Mouse (Mus musculus): Measurements from ENCODE around the gene Gap43. TPM values are rescaled to one million over a fixed set of nuclear protein-coding genes. Genes with fewer than 3 reads are reported as not detected.
"Not testable (repeated sequence)": the region's sequence is repeated elsewhere in the genome, so short reads cannot be mapped to it uniquely, and the experiment has no call there.

The Gap43 gene
- total RNA-seq (2017), result not detected in 2 replicates

DNA sequence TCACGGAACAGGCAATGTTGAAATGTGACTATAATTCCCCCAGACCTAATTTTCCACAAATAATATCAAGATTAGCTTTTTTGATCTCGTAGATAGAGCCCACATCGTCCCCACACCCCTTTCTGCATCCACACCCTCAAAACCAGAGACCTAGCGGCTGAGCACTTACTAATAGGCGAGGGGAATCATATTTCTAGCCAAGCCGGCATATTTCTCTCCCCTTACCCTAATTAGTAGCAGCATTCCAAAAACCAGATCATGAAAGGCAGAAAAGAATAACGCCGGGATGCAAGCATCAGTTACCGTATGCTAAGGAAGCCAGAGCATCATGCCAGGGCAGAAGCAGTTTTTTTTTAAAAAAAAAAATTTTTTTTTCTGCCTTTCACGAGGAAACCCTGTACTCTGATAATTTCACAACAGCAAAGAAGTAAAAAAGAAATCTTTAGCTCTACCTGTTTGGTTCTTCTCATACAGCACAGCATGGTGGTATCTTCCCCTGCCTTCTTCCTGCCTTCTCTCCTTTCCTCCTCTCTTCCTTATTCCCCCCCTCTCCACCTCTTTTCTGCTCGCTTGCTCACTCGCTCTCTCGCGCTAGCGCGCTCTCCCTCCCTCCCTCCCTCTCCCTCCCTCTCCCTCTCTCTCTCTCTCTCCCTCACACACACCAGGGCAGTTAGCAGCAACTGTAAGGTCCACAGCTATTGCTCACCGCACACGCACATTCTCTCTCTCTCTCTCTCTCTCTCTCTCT, at the start of gene Gap43:
Gap43 (minus strand) TSS at position 631 of the 748 bp plus-strand sequence.
- no peak for ATAC-seq (replicated peaks in 1 of 2; ENCODE audit: insufficient read depth in 1 of 2, low FRiP score in 2 of 2, low TSS enrichment in 1 of 2, low read depth in 1 of 2, poor library complexity in 2 of 2, severe bottlenecking in 2 of 2)

DNA sequence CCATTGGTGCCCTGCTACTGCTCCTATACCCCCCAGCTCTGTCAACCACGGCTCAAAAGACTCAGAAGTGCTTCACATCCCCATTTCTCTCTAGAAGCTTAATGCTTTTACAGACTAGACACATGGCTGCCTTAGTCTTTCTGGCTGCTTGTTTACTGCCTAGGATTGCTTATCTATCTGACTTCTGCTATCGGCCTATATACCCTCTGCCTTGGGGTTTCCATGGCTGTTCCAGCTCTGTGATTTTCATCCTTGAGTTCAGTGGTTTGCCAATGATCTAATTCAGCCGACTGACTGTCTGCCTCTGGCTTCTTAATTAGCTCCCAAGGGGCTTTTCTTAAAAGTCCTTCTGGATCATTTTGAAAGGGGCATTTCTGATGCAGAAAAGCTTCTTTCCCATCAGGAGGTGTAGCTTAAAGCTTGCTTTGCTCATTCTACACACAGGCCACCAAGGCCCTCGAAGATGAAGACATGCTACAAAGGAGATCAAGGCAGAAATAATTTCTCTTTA, 40.9 kb upstream of the Gap43 start:
- ATAC-seq (replicated peaks in 1 of 2; ENCODE audit: insufficient read depth in 1 of 2, low FRiP score in 2 of 2, low TSS enrichment in 1 of 2, low read depth in 1 of 2, poor library complexity in 2 of 2, severe bottlenecking in 2 of 2), result no peak

DNA sequence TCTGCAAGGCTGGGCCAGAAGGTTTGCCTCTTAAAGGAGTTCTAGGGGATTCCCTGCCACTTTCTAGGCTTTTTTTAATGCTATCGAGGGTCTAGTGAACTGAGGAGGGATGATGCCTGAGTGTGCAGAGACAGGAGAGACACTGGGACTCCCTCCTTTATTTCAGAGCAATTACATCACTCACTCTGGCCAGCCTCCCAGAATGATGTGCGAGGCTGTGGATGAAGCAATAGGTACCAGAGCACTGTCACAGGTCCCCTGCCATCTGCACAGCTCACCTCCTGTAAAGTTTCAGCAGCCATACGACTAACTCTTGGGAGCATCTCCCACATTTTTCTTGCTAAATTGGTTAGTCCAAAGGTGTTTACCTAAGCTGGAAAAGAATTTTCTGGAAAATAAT, 40.2 kb upstream of the Gap43 start:
- no peak for ATAC-seq (replicated peaks in 1 of 2; ENCODE audit: insufficient read depth in 1 of 2, low FRiP score in 2 of 2, low TSS enrichment in 1 of 2, low read depth in 1 of 2, poor library complexity in 2 of 2, severe bottlenecking in 2 of 2)

DNA sequence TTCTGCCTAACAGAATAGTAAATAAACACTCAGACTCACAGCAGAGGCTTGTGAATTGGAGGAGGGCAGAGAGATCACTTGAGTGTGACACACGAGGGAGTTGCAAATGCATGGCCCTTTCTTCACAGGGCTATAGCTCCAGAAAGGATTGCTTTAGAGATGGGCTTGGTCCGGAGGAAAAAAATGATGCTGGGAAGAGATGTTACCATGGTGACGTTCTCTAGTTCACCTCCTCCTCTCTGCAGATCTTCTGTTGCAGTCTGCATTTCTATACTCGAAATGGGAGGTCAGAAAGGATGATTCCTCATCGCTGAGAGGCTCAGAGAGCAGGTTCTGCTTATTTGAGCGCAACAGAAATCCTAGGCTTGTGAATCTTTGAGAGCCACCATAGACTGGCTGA, 29.7 kb upstream of the Gap43 start:
- no peak for ATAC-seq (replicated peaks in 1 of 2; ENCODE audit: insufficient read depth in 1 of 2, low FRiP score in 2 of 2, low TSS enrichment in 1 of 2, low read depth in 1 of 2, poor library complexity in 2 of 2, severe bottlenecking in 2 of 2)

DNA sequence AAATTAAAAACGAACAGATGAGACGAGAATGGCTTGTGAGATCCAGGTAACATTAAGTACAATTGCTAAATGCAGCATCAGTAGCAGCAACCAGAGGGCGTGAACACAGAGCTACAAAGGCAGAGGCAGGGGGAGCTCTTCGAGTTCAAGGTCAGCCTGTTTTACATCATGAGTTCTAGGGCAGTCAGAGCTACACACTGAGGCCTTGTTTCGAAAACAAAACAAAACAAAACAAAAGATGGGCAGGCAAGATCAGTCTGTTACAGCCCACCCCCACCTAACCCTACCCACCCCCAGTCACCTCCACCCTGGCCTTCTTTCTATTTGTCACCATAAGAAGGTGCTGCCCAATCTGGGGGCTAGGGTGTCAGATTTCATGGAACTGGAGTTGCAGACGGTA, 28.9 kb upstream of the Gap43 start:
- no peak for ATAC-seq (replicated peaks in 1 of 2; ENCODE audit: insufficient read depth in 1 of 2, low FRiP score in 2 of 2, low TSS enrichment in 1 of 2, low read depth in 1 of 2, poor library complexity in 2 of 2, severe bottlenecking in 2 of 2)

DNA sequence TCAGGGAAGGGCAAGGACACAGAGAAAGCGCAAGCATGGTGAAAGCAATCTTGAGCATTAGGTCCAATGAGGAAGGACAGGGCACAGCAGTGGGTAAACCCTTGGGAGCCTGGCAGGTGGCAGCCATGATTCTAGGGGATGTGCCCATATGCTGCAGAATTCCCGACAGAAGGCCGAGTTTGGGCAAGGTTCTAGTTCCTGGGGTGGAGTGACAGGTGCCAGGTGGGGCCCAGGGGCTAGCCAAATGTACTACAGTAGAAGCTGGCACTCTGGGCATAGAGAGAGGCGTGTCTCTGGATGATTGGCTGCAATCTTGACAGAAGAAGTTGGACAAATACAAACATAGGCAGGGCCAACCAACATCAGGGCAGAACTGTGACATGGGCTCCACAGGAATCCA, 19.6 kb upstream of the Gap43 start:
- no peak for ATAC-seq (replicated peaks in 1 of 2; ENCODE audit: insufficient read depth in 1 of 2, low FRiP score in 2 of 2, low TSS enrichment in 1 of 2, low read depth in 1 of 2, poor library complexity in 2 of 2, severe bottlenecking in 2 of 2)

DNA sequence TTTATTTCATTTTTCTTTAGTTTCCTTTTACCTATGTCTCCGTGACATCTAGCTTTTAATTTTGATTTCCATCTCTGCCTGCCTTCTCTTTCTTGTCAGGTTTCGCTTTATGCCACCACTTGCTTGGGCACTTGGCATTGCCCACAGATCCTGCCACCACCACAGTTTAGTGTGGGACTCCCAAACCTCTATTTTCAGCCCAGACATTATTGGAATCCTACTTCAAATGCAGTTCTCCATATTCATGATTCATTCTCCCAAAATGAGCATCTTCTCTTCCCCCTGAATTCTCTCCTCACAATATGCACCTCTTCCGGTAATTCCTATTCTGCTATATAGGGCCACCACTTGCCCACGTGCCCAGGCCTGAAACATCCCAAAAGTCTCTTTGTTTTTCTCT, 17.6 kb upstream of the Gap43 start:
- ATAC-seq (replicated peaks in 1 of 2; ENCODE audit: insufficient read depth in 1 of 2, low FRiP score in 2 of 2, low TSS enrichment in 1 of 2, low read depth in 1 of 2, poor library complexity in 2 of 2, severe bottlenecking in 2 of 2), result no peak

DNA sequence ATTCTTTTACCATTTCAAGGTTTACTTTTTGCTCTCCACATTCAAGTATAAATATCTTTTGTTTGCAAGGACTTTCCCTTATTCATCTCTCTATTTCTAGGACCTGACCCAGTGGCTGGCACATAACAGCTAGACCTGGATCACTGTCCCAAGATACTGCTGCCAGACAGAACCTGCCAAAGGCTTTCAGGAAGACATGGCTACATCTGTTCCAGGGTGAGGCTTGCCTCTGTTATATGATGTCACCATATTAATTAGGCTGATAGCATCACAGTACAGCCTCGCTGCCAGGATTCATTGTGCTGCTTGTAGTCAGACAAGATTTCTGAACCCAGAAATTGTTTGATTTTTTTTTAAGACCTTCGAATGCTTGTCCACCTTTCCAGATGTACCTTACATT, 9.6 kb upstream of the Gap43 start:
- ATAC-seq (replicated peaks in 1 of 2; ENCODE audit: insufficient read depth in 1 of 2, low FRiP score in 2 of 2, low TSS enrichment in 1 of 2, low read depth in 1 of 2, poor library complexity in 2 of 2, severe bottlenecking in 2 of 2), result no peak

DNA sequence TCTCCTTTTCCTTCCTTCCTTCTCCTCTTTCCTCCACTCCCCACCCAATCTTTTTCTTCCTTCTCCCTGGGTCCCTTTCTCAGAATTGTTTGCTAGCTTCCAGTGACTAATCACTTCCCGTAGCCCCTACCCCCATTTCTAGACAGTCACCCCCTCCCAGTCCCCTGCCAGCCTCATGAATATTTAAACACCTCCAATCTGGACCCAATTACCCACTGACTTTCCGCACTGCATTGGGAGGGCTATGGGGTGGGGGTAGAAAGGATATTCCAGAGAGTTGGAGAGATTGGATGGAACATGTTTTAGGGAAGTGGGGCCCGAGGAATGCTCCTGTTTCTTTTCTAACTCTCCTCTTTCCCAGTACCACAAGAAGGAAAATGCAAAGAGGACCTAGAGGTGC, 414 bp upstream of the Gap43 start:
- ATAC-seq (replicated peaks in 1 of 2; ENCODE audit: insufficient read depth in 1 of 2, low FRiP score in 2 of 2, low TSS enrichment in 1 of 2, low read depth in 1 of 2, poor library complexity in 2 of 2, severe bottlenecking in 2 of 2), result not testable (repeated sequence)

DNA sequence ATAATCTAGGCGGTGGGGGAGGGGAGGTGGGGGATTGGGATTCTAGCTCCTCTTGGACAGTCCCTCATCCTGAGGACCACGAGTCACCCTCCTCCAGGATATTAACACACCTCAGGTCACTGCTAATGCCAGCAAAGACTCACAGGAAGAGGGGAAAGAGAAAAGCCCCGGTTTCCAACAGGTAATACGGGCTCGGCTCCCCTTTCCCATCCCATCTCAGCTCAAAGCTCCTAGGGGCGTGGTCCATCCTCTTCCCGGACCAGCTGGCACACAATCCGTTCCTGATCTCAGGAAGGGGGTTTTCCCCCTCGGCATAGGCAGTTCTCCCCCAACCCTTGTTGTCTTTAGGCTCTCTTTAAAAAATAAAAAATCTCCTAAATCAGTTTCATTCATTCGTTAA, 939 bp downstream of the Gap43 start:
- ATAC-seq (replicated peaks in 1 of 2; ENCODE audit: insufficient read depth in 1 of 2, low FRiP score in 2 of 2, low TSS enrichment in 1 of 2, low read depth in 1 of 2, poor library complexity in 2 of 2, severe bottlenecking in 2 of 2), result no peak

DNA sequence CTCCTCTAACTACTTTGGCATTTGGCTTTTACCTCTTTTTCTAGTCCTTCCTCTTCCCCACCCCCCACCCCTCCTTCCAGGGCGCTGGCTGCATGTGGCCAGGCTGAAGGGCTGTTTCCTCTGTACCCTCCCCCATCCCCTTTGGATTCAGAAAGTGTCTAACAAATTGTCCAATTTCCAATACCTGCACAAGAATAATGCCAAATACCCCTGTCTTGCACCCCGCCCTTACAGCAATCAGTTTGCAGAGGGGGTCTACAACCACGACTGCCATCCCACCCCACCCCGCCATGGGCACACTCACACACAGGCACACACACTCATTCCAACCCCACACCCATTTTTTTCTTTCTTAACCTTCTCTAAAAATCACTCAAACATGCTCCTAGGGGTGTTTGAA, 1.5 kb downstream of the Gap43 start:
- no peak for ATAC-seq (replicated peaks in 1 of 2; ENCODE audit: insufficient read depth in 1 of 2, low FRiP score in 2 of 2, low TSS enrichment in 1 of 2, low read depth in 1 of 2, poor library complexity in 2 of 2, severe bottlenecking in 2 of 2)

DNA sequence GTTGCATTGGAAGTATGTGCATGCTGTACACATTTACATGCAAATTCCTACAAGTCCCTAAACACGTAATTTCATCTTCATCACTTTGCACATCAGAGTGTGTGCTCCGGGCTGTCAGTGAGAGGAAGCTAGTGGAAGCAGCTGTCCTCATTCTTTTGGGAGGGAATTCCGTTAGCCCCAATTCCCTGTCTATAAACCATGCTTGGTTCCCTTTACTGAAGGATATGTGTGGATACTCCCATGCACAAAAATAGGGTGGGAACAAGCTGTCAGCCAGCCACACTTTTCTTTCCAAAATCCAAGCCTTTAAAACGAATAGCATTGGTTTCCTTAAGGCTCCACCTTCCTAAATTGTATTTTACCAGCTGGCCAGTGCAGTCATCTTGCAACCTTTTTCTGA, 2.1 kb downstream of the Gap43 start:
- no peak for ATAC-seq (replicated peaks in 1 of 2; ENCODE audit: insufficient read depth in 1 of 2, low FRiP score in 2 of 2, low TSS enrichment in 1 of 2, low read depth in 1 of 2, poor library complexity in 2 of 2, severe bottlenecking in 2 of 2)

DNA sequence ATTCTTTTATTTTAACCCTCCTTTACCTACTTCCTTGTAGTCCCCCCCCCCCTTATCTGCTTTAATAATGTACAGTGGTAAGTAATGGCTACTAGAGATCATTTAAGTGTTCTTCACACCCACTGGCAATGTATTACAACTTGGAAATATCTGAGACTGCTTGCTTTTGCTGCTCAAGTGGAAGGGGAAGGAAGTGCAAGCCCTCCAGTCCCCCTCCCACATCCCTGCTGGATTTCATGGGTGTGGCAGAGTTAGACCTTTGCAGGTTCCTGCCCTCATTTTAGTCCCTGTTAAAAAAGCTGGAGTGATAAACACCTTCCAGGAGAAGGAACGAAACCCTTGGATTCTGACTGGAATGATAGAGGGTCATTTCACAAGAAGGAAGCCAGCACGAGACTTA, 2.8 kb downstream of the Gap43 start:
- 0 out of 4 replicates have a peak, but pooled peaks of 1 of the 2 experiments have one; percentile 36 for ATAC-seq (replicated peaks in 1 of 2; ENCODE audit: insufficient read depth in 1 of 2, low FRiP score in 2 of 2, low TSS enrichment in 1 of 2, low read depth in 1 of 2, poor library complexity in 2 of 2, severe bottlenecking in 2 of 2)

DNA sequence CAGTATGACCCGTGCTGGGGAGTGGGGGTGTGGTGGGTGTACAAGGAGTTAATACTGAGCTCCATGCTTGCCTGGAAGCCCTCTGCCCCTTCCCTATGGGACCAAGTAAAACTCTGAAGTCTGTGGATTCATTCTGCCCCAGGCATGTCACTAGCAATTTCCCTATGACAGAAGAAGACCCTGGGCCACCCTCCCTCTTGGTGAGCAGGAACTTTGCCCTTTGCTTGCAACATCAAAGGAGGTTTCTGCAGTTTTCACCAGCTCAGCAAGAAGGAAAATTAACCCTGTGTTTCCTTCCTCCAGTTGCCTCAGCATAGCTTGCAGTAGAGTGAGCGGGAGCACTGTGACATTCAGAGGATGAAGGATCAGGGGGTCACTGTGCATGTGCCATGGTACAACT, 3.8 kb downstream of the Gap43 start:
- no peak for ATAC-seq (replicated peaks in 1 of 2; ENCODE audit: insufficient read depth in 1 of 2, low FRiP score in 2 of 2, low TSS enrichment in 1 of 2, low read depth in 1 of 2, poor library complexity in 2 of 2, severe bottlenecking in 2 of 2)

DNA sequence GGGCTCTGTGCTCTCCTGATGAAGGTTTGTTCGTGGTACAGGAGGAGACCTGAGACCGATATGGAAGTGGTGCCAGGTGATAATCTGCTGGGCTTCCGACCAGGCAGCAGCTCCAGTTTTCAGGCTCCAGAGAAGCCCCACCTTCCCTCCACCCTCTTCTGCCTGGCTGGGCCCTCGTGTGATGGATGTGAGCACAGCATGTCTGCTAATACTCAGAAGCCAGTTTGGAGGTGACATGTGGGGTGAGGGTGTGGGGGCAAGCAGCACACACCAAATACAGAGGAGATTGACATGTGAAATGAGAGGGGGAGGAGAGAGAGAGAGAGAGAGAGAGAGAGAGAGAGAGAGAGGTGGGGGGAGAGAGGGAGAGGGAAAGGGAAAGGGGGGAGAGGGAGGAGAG, 8.1 kb downstream of the Gap43 start:
- no peak for ATAC-seq (replicated peaks in 1 of 2; ENCODE audit: insufficient read depth in 1 of 2, low FRiP score in 2 of 2, low TSS enrichment in 1 of 2, low read depth in 1 of 2, poor library complexity in 2 of 2, severe bottlenecking in 2 of 2)

DNA sequence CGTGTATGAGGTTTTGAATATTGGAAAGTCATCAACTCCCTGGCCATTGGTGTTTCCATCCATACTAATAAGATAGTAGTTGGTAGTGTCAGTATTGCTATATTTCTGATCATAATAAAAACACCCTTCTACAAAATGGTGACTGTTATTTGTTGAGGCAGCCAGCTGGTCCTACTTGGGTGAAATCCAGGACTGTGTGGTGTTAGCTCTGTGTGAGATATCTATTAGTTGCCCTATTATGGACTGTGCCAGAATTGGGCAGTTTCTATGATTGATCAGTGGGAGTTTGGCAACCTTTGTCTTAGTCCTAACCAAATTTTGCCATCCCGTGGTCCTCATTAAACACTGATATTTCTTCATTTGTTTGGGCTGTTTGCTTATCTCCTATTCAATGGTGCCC, 14.3 kb downstream of the Gap43 start:
- no peak for ATAC-seq (replicated peaks in 1 of 2; ENCODE audit: insufficient read depth in 1 of 2, low FRiP score in 2 of 2, low TSS enrichment in 1 of 2, low read depth in 1 of 2, poor library complexity in 2 of 2, severe bottlenecking in 2 of 2)

DNA sequence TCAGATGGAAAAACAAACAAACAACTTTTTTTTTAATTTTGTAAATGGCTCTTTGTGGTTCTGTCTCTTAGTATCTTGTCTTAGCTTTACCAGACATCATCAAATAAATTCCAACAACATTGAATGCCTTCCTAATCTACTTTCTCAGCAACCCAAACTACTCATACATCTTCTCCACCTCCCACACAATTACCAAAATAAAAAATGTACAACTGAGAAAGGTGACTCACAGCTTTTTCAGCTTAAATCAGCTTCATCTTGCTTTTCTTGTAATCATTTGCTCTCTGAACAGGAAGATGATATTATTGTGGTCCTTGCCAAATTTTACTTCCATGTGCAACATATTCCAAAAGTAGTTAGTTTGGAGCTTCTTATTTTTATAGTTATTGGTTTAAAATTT, 14.9 kb downstream of the Gap43 start:
- no peak for ATAC-seq (replicated peaks in 1 of 2; ENCODE audit: insufficient read depth in 1 of 2, low FRiP score in 2 of 2, low TSS enrichment in 1 of 2, low read depth in 1 of 2, poor library complexity in 2 of 2, severe bottlenecking in 2 of 2)

DNA sequence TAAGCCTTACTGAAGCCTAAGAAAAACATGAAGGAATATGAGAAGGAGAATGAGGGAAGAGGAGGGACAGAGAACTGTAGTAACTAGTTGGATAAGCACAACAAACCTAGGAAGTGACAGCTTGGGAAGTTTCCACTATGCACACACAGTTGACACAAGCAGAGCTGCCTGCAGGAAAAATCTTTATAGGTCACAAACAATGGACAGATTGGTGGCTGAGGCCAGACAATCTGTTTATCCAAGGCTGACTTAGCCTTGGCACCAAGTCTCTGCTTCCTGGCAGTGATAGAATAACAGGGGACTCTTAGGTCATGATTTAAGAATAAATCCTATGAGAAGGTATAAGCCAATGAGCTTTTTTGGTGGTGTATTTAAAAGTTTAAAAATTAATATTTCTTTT, 20.6 kb downstream of the Gap43 start:
- no peak for ATAC-seq (replicated peaks in 1 of 2; ENCODE audit: insufficient read depth in 1 of 2, low FRiP score in 2 of 2, low TSS enrichment in 1 of 2, low read depth in 1 of 2, poor library complexity in 2 of 2, severe bottlenecking in 2 of 2)

DNA sequence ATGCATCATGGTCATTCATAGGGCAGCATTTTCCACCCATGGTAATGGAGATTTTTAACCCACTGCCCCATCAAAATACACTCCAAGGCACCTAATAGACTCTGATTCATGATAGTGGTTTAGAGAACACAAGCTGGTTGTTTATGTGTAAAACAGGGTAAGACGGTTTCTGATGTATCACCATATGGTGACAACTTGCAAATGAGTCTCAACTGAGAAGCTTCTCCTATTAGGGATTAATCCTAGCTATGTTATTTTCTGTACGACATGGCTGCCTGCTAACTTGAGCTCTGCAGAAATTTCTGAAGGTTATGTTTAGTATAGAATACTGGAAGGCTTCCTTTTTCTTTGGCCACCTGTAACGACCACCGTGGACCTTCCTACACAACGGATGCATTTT, 21.1 kb downstream of the Gap43 start:
- ATAC-seq (replicated peaks in 1 of 2; ENCODE audit: insufficient read depth in 1 of 2, low FRiP score in 2 of 2, low TSS enrichment in 1 of 2, low read depth in 1 of 2, poor library complexity in 2 of 2, severe bottlenecking in 2 of 2), result no peak

Data from hematopoietic stem cell, adult 5-6 weeks (primary cell).